Mouse (Mus musculus) hindbrain, embryonic 12.5 days (tissue): ENCODE data around the gene Dusp22. TPM values are rescaled to one million over a fixed set of nuclear protein-coding genes. Genes with fewer than 3 reads are reported as not detected.

Experiments used
- ATAC-seq: fragments of 200-750 bp; cut with Nextera tagmentation; 2 replicates; pipeline ENCODE4 v1.8.0; 2017; ENCODE audit warnings: moderate TSS enrichment; ENCODE audit not compliant: low FRiP score
- H3K27ac ChIP-seq: fragments of 300-500 bp; sonication (generic); 2 replicates; pipeline ENCODE4 v1.5.1; 2016; ENCODE audit warnings: mild to moderate bottlenecking
- H3K27me3 ChIP-seq: fragments of 300-500 bp; sonication (generic); 2 replicates; pipeline ENCODE4 v1.6.1; 2016; ENCODE audit warnings: mild to moderate bottlenecking
- H3K36me3 ChIP-seq: fragments of 300-500 bp; sonication (generic); 2 replicates; pipeline ENCODE4 v1.6.1; 2016; ENCODE audit warnings: mild to moderate bottlenecking
- H3K4me1 ChIP-seq: fragments of 300-500 bp; sonication (generic); 2 replicates; pipeline ENCODE4 v1.6.1; 2016
- H3K4me2 ChIP-seq: fragments of 300-500 bp; sonication (generic); replicated peaks from 2 replicates; pipeline ENCODE4 v1.6.1; 2016; ENCODE audit warnings: mild to moderate bottlenecking
- H3K4me3 ChIP-seq: fragments of 300-500 bp; sonication (generic); 2 replicates; pipeline ENCODE4 v1.5.1; 2016; ENCODE audit warnings: mild to moderate bottlenecking
- H3K9ac ChIP-seq: fragments of 300-500 bp; sonication (generic); 2 replicates; pipeline ENCODE4 v1.6.1; 2016; ENCODE audit warnings: mild to moderate bottlenecking, moderate library complexity
- H3K9me3 ChIP-seq: fragments of 300-500 bp; sonication (generic); replicated peaks from 2 replicates; pipeline ENCODE4 v1.6.1; 2016; ENCODE audit warnings: mild to moderate bottlenecking
- WGBS: fragments of 180-500 bp; shearing (Covaris S2); methylation state at CpG from one replicate; pipeline ENCODE4 v1.1.7; 2016; 5-methylcytosine and 5-hydroxymethylcytosine counted together
- polyA plus RNA-seq: library from polyadenylated mRNA; unstranded; fragments of >200 nt; fragmentation: Nextera tagmentation; extraction: Ambion mirVana; gene quantifications from 2 replicates; pipeline ENCODE4 v1.2.1, GENCODE M21; 2016

Dusp22 gene
- polyA plus RNA-seq, 1 experiment from 2014 or later: 20.4 TPM

GRCm38 (mm10) chr13:30757264-30757900, 97.6 kb downstream of the Dusp22 start:
- 86% methylated on average over 14 of the region's 14 CpGs for WGBS
- Histone ChIP-seq H3K27me3 (peaks cover 13% of the 10 kb centered on the region), H3K9me3 (no peaks in the 10 kb centered on the region), H3K36me3 (no peaks in the 10 kb centered on the region), H3K4me3 (no peak overlapping the region), H3K27ac (no peak overlapping the region), H3K4me2 (no peak overlapping the region), H3K9ac (no peak overlapping the region), H3K4me1 (no peaks in the 10 kb centered on the region)
- no peak for ATAC-seq

- no peak overlapping the region for H3K4me3 ChIP-seq
- no peaks in the 10 kb centered on the region for H3K36me3 ChIP-seq
- no peaks in the 10 kb centered on the region for H3K27me3 ChIP-seq
- ATAC-seq: no peak
- no peak overlapping the region for H3K9ac ChIP-seq
- H3K4me1 ChIP-seq: no peaks in the 10 kb centered on the region
- 86% methylated on average over 11 of the region's 11 CpGs for WGBS
- H3K9me3 ChIP-seq: no peaks in the 10 kb centered on the region
- H3K27ac ChIP-seq: no peak overlapping the region
- H3K4me2 ChIP-seq: no peak overlapping the region
These were observed 99.1 kb downstream of the Dusp22 start for GRCm38 (mm10) chr13:30758789-30759381.

- H3K4me2 ChIP-seq: no peak overlapping the region
- no peaks in the 10 kb centered on the region for H3K36me3 ChIP-seq
- H3K27ac ChIP-seq: no peak overlapping the region
- no peak overlapping the region for H3K9ac ChIP-seq
- no peaks in the 10 kb centered on the region for H3K9me3 ChIP-seq
- H3K27me3 ChIP-seq: no peaks in the 10 kb centered on the region
- 72% methylated on average over 3 of the region's 3 CpGs for WGBS
- no peaks in the 10 kb centered on the region for H3K4me1 ChIP-seq
- no peak for ATAC-seq
- H3K4me3 ChIP-seq: no peak overlapping the region
These were observed 100.7 kb downstream of the Dusp22 start for GRCm38 (mm10) chr13:30760374-30761090.

Other genes starting within 250 kb of the Dusp22 start
- 216 TPM in 2 replicates for gene Uqcrfs1, start 114.6 kb upstream of the Dusp22 start, polyA plus RNA-seq
- gene Irf4, start 89.2 kb downstream of the Dusp22 start, polyA plus RNA-seq: 0.10 TPM in 1 of 2 replicates, not detected in the other